Mouse (Mus musculus): ENCODE measurements around the gene Rer1. TPM values are rescaled to one million over a fixed set of nuclear protein-coding genes. Genes with fewer than 3 reads are reported as not detected.

Rer1 gene
- polyA plus RNA-seq, 1 experiment = 55.8 TPM

DNA sequence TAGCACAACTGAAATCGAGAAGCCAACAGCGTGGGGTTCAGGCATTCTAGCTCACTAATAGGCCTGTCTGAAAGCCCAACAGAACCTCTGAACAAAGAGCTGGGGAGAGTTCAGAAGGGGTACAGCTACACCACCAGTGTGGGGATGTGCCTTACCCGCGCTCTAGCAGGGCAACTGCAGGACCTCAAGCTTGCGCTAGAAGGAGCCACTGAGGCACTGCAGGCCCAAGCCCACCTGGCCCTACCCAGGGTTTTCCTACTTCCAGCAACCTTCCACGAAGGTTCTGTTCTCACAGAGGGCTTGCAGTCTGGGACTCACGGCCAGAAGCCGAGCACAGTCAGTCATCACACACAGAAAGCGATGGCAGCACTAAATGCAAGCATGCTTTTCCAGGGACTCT lies 11.0 kb downstream of the Rer1 start:
- TF ChIP-seq POLR2A (IDR thresholded peaks at IDR 0.05; ENCODE audit: borderline replicate concordance, control insufficient read depth, low read depth, low read length) (no peak), CTCF (IDR thresholded peaks at IDR 0.05; ENCODE audit: control insufficient read depth, insufficient read depth, low read length) (no peak)
- H3K4me1 ChIP-seq (ENCODE audit: control insufficient read depth, insufficient read depth, low read length) = no peaks in the 10 kb centered on the region
- no peak overlapping the region for H3K4me3 ChIP-seq (replicated peaks; ENCODE audit: control insufficient read depth, low read depth, low read length)
- H3K27ac ChIP-seq (ENCODE audit: control insufficient read depth, insufficient read depth, low read depth, low read length, poor library complexity) = no peak overlapping the region
- 92% methylated on average over 9 of the region's 9 CpGs for WGBS

DNA sequence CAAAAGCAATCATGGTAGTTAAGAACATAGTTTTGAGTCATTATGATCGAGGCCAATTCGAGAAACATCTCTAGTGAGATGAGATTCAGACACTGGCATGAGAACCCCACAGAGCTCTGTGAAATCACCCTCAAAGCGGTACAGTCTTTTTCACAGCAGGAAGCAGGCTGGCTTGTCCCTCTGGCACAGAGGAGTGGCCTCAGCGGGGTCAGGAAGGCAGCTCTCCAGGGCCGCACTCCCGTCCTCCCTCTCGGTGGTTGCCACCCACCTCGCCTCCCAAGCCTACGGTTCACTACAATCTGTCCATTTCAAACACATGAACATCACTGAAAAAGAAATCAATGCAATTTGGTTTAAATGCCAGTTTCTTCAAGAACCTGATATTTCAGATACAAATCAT lies 11.8 kb downstream of the Rer1 start:
- H3K4me1 ChIP-seq (ENCODE audit: control insufficient read depth, insufficient read depth, low read length) = no peaks in the 10 kb centered on the region
- H3K4me3 ChIP-seq (replicated peaks; ENCODE audit: control insufficient read depth, low read depth, low read length) = no peak overlapping the region
- no peak for TF ChIP-seq POLR2A (IDR thresholded peaks at IDR 0.05; ENCODE audit: borderline replicate concordance, control insufficient read depth, low read depth, low read length)
- no peak for TF ChIP-seq CTCF (IDR thresholded peaks at IDR 0.05; ENCODE audit: control insufficient read depth, insufficient read depth, low read length)
- no peak overlapping the region for H3K27ac ChIP-seq (ENCODE audit: control insufficient read depth, insufficient read depth, low read depth, low read length, poor library complexity)
- WGBS = 86% methylated on average over 9 of the region's 9 CpGs

DNA sequence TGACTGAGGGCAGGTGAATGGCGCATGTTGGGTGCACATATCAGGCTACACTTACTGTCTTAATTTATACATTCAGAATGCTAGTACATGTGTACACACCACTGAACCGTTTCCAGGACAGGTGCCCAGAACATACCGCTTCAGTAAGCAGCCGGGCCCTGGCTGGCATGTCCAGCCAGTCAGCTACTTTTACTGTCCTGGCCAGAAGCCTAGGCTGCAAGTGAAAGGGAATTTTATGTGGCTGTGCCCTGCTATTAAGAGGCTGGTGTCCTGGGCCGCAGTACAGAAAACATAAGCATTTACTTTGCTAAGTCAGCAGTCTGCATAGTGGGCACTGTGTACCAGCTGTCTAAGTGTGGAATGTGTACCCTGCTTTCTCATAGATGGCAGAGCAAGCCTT lies 15.3 kb downstream of the Rer1 start:
- Histone ChIP-seq H3K27ac (ENCODE audit: control insufficient read depth, insufficient read depth, low read depth, low read length, poor library complexity) (no peak overlapping the region), H3K4me1 (ENCODE audit: control insufficient read depth, insufficient read depth, low read length) (peaks cover 1% of the 10 kb centered on the region; the same call in 1 of the 2 replicates), H3K4me3 (replicated peaks; ENCODE audit: control insufficient read depth, low read depth, low read length) (no peak overlapping the region)
- WGBS = 88% methylated on average over 5 of the region's 5 CpGs
- TF ChIP-seq CTCF (IDR thresholded peaks at IDR 0.05; ENCODE audit: control insufficient read depth, insufficient read depth, low read length) (no peak), POLR2A (IDR thresholded peaks at IDR 0.05; ENCODE audit: borderline replicate concordance, control insufficient read depth, low read depth, low read length) (no peak)

DNA sequence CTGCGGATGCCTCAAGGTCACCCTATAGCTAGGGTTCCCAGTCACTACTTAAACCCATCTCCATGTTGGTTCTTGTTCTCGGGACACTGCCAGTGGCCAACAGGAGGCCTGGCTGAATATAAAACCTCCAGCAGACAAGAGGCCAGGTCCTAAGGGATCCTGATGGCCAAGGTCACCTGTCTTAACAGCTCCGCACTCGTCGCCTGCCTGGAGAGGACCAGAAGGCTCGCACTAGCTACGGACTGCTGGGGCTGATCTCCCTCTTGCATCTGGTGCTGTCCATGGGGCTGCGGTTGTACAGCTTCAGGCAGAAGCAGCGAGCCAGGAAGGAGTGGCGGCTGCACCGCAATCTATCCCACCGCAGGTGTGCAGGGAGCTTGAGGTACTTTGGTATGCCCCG lies 16.0 kb downstream of the Rer1 start:
- no peak overlapping the region for H3K27ac ChIP-seq (ENCODE audit: control insufficient read depth, insufficient read depth, low read depth, low read length, poor library complexity)
- peaks cover 1% of the 10 kb centered on the region; the same call in 1 of the 2 replicates for H3K4me1 ChIP-seq (ENCODE audit: control insufficient read depth, insufficient read depth, low read length)
- no peak overlapping the region for H3K4me3 ChIP-seq (replicated peaks; ENCODE audit: control insufficient read depth, low read depth, low read length)
- TF ChIP-seq CTCF (IDR thresholded peaks at IDR 0.05; ENCODE audit: control insufficient read depth, insufficient read depth, low read length) (no peak), POLR2A (IDR thresholded peaks at IDR 0.05; ENCODE audit: borderline replicate concordance, control insufficient read depth, low read depth, low read length) (no peak)
- 93% methylated on average over 13 of the region's 13 CpGs for WGBS

DNA sequence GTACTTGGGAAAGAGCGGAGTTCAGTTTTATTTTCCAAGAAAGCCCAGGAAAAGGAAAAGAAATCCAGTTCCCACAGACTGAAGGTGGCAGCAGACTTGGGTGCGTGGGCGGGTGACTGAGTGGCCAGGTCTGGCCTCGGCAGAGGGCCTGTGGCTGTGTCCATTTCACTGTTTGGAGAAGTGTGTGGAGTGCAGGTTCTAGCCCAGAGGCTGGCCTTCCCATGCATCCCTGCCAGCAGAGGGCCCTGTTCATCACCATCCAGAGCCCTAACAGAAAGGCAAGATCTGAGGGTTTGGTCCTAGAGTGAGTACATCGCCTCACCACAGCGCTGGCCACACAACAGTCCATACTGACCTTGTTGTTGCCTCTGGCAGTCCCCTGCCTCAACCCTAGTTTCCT lies 17.0 kb downstream of the Rer1 start:
- Histone ChIP-seq H3K4me1 (ENCODE audit: control insufficient read depth, insufficient read depth, low read length) (peaks cover 1% of the 10 kb centered on the region; the same call in 1 of the 2 replicates), H3K27ac (ENCODE audit: control insufficient read depth, insufficient read depth, low read depth, low read length, poor library complexity) (no peak overlapping the region), H3K4me3 (replicated peaks; ENCODE audit: control insufficient read depth, low read depth, low read length) (no peak overlapping the region)
- TF ChIP-seq POLR2A (IDR thresholded peaks at IDR 0.05; ENCODE audit: borderline replicate concordance, control insufficient read depth, low read depth, low read length) (no peak), CTCF (IDR thresholded peaks at IDR 0.05; ENCODE audit: control insufficient read depth, insufficient read depth, low read length) (peak; percentile 22; the same call in 1 of the 2 replicates)
- WGBS = 90% methylated on average over 6 of the region's 6 CpGs

DNA sequence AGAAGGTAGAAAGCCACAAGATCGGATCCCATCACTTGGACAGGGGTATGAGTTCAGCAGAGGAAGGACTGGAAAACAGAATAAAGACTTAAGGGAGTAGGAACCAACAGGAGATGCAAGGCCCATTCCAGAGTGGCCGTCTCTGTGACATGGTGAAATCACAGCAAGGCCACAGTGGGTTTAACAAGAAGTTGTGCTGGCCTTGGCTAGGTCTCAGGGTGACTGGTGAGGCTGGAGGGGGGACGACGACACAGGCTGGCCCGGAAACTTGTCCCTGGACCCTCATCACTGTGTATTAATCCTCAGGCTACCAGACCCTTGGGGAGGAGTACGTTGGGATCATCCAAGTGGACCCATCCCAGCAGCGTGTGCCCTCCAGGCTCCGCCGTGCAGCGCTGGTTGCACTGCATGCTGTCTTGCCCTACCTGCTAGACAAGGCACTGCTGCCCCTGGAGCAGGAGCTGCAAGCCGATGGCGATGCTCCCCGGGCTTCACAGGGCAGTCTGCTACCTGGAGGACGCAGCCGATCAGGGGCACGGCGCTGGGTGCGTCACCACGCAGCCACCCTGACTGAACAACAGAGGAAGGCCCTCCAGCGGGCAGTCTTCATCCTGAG lies 17.7 kb downstream of the Rer1 start:
- H3K27ac ChIP-seq (ENCODE audit: control insufficient read depth, insufficient read depth, low read depth, low read length, poor library complexity) = no peak overlapping the region
- H3K4me1 ChIP-seq (ENCODE audit: control insufficient read depth, insufficient read depth, low read length) = peaks cover 1% of the 10 kb centered on the region; the same call in 1 of the 2 replicates
- no peak overlapping the region for H3K4me3 ChIP-seq (replicated peaks; ENCODE audit: control insufficient read depth, low read depth, low read length)
- 93% methylated on average over 20 of the region's 20 CpGs for WGBS
- no peak for TF ChIP-seq CTCF (IDR thresholded peaks at IDR 0.05; ENCODE audit: control insufficient read depth, insufficient read depth, low read length)
- no peak for TF ChIP-seq POLR2A (IDR thresholded peaks at IDR 0.05; ENCODE audit: borderline replicate concordance, control insufficient read depth, low read depth, low read length)

DNA sequence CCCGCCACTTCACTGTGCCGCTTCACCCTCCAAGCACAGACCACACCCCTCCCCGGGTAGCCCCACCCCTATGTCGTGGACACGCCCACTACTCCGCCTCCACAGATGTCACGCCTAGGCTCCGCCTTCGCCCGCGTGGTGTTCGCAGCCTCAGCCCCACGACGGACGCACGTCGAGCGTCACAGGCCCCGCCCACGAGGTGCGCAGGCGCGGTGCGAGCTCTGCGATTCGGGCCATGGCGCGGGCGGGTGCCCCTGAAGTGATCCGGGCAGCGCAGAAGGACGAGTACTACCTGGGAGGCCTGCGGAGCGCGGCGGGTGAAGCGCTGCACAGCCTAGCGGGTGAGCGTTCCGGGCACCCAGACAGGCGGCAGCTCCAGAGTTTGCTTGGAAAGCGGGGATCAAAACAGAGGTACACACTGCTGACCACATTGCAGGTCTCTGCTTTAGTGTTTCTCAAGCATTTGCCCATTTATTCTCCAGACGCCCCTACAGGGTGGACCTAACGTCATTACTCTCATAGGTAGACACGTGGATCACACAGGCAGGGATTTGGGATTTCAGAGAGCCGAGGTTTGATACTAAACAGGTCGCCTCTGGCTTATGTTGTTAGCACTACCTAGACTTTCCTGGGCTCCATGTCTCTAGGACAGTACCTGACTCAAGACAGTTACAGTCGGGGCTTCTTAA lies 19.2 kb downstream of the Rer1 start, which contains the start of gene Pex10:
Gene Pex10 (plus strand): TSS at position 183 of the 689 bp plus-strand sequence.
- H3K4me3 ChIP-seq (replicated peaks; ENCODE audit: control insufficient read depth, low read depth, low read length) = peak within 1 kb of the TSS; percentile 73
- TF ChIP-seq POLR2A (IDR thresholded peaks at IDR 0.05; ENCODE audit: borderline replicate concordance, control insufficient read depth, low read depth, low read length) = peak; percentile 86; the same call in 1 of the 2 replicates
- peak; percentile 0; the same call in 1 of the 2 replicates for TF ChIP-seq CTCF (IDR thresholded peaks at IDR 0.05; ENCODE audit: control insufficient read depth, insufficient read depth, low read length)
- under 1% methylated on average over 48 of the region's 48 CpGs for WGBS

More for the DNA sequence above, 19.2 kb downstream of the Rer1 start, which contains the start of gene Pex10:
- peaks cover 1% of the 10 kb centered on the region; the same call in 1 of the 2 replicates for H3K4me1 ChIP-seq (ENCODE audit: control insufficient read depth, insufficient read depth, low read length)
- peak within 1 kb of the TSS; percentile 46 for H3K27ac ChIP-seq (ENCODE audit: control insufficient read depth, insufficient read depth, low read depth, low read length, poor library complexity)
